Mouse (Mus musculus): ENCODE results near the gene Pex11b. TPM values are rescaled to one million over a fixed set of nuclear protein-coding genes. Genes with fewer than 3 reads are reported as not detected.

Gene Pex11b
- polyA plus RNA-seq (2015; fragmentation: Illumina TruSeq; extraction: RNeasy Lipid Tissue Mini Kit (QIAGEN cat#74804); ENCODE audit: insufficient read depth, low read depth, low replicate concordance) = 13.1 TPM

DNA sequence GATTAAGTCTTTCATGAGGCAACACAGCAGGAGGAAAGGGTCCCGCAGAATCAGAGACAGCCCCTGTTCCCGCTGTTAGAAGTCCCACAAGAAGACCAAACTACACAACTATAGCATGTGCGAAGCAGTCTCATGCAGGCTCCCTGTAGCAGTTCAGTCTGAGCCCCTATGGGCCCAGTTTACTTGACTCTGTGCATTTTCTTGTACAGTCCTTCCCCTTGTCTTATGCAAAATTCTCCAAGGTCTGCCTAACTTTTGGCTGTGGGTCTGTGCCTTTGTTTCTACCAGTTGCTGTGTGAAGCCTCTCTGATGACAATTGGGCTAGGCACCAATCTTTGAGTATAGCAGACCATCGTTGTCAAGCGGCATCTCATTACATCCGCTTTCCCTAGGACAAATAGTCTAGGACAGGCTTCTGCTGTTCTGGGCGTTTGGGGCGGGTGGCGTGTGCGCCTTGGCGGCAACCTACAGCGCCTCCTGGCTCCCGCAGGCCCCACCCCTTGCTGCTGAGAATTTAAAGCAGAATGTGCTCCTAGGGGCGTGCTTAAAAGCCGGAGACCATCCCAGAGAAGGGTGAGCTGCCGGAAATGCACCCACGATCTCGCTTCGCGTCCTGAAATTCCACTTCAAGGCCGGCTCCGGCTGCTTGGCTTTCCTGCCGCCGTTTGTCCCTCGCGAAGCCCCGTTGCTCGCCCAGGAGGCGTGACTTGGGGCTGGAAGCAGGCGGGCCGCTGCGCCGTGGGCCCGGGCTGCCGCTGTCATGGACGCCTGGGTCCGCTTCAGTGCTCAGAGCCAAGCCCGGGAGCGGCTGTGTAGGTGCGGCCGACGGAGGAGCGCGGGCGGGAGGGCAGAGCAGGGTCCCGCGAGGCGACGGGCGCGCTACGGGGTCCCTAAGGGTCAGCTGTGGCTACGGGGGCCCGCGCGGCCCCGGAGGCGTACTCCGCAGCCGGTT is at the start of gene Pex11b, which contains the start of gene Gm42957:
Gene Pex11b, plus strand, starts transcription at position 449 of the 952 bp plus-strand sequence.
Gene Gm42957, plus strand, starts transcription at position 547 of the 952 bp plus-strand sequence.

DNA sequence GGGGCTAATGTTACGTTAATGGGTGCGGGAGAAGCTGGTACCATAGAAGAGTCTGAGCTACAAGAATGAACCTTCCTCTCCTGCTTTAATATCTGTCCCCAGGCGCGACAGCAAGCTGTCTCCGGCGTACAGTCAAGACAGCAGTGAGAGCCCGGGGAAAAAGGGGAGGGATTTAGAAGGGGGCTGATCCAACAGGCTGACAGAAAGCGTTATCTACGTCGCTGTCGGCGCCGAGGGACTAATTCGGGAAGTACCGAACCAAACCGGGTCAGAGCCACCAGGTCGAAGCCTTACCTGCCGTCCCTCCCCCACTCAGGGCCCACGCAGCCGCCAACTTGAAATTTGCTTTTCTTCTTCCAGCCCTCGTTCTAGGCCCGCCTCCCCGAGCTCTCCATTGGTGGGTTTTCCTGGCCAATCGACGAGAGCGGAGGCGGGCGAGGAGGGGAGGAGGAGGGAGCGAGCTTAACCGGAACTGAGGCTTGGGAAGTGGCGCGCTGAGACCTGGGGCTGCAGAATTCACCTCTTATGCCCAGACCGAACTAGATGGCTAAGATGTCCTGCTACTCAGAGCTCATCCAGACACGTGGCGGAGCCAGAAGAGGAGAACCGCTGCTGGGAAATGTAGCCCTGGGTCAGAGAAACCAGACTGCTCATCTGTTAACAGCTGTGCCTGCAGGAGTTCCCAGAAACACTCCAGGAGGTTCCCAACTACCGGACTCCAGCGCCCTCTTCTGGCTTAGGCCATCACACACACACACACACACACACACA is 41.2 kb upstream of the Pex11b start, which contains the start of gene Polr3gl:
Gene Polr3gl, minus strand, starts transcription at position 392 of the 771 bp plus-strand sequence.

DNA sequence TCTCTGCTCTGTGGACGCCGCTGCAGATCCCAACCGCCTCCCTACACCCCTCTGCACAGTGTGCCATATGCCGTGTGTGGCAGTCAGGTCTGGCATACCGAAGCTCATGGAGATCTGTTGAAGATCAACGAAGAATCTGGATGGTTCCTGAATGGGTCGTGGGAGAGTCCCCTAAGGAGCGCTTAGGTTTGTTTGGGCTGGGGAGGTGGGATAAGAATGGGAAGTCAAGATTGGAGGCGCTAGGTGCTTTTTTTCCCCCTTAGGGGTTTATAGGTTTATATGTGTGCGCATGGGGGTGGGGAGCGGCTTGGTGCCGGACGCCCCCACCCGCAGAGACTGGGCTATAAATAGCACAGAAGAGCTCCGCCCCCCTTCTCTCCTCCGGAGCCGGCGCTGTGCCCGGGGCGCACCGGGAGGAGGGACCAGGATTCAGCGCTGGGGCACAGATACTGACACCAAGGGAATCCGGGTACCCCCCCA is 38.9 kb upstream of the Pex11b start, which contains the start of gene Ankrd34a:
Gene Ankrd34a, plus strand, starts transcription at position 409 of the 480 bp plus-strand sequence.

DNA sequence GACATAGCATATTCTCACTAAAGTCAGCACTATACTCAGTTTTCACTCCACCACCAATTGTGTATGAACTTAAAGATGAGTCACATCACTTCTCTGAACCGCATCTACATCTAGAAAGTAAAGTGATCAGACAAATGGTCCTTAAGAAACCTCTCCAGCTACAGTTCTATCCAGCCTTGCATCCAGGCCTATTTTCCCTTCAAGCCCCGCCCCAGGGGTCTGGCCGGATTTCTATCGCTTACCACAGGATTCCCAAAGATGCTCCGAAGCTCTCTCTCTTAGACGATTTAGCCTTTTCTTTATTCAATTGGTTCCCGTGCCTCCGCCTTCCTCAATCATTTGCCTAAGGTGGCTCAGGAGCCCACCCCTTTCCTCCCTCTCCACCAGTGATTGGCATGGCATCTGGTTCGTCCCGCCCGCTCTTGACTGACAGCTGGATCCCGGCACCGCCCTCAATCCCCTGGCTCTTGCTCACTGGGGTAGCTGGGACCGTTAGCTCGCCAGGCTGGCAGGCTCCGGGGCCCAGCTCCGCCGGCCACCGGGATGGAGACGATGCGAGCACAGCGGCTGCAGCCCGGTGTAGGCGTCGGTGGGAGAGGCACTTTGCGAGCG is 34.4 kb upstream of the Pex11b start, which contains the start of gene Lix1l:
Gene Lix1l, plus strand, starts transcription at position 511 of the 612 bp plus-strand sequence.

DNA sequence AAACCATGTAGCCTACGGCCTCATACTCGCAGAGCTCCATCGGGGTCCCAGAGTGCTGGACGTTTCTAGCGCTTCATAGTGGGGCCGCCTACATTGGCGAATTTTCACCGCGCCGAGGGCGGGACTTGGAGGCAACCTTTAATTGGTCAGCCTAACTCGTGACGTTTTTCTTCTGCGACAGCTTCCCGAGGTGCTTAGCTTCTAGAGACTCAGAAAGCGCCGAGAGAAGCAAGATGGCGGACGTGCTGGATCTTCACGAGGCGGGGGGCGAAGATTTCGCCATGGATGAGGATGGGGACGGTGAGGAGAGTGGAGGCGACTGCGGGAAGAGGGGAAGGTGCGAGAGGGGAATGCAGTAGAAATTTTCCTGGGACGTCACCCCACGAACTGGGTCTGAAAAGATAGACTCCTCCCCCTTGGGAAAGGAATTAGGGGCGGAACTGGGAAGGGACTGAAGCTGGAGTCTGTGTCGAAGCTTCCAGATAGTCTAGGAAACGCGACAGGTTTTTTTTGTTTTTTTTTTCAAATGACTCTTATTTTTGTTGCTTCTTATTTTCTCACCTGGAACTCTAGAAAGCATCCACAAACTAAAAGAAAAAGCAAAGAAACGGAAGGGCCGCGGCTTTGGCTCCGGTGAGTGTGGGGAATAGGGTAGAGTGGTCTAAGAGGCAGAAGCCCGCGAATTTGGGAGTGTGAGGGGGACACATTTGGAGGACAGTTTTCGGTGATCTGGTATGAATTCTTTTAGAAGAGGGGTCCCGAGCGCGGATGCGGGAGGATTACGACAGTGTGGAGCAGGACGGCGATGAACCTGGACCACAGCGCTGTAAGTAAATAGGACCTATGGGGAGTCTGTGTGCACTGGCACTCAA is 5.2 kb upstream of the Pex11b start, which contains the start of gene Rbm8a:
Gene Rbm8a, plus strand, starts transcription at position 205 of the 872 bp plus-strand sequence.

DNA sequence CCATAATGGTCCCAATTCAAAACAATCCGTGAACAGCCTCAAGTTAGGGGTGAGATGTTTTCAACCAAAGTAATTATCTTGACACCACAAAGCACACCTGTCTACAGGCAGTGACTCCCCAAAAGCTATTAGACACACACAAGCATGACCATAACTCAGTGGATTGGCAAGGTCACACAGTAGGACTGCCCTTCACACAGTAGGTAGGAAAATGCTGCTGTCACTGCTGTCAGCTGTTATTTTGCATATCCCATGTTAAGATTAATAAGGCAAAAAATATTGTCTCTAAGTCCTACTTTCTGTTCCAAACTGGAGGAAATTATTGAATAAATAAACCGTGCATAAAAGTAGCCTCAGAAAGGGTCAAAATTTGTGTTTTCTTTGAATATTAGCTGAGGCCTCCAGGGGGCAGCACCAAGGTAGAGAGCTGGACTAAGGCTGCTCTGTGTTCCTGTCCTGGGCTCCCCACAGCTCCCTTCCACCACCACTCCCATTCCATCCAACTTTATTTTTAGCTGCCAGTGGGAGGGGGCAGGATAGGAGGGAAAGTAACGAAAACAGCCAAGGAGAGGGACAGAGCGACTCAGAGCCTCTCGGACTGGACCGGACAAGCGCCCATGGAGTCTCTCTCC is 10.0 kb downstream of the Pex11b start, which contains the start of gene Itga10:
Gene Itga10, plus strand, starts transcription at position 567 of the 632 bp plus-strand sequence.

DNA sequence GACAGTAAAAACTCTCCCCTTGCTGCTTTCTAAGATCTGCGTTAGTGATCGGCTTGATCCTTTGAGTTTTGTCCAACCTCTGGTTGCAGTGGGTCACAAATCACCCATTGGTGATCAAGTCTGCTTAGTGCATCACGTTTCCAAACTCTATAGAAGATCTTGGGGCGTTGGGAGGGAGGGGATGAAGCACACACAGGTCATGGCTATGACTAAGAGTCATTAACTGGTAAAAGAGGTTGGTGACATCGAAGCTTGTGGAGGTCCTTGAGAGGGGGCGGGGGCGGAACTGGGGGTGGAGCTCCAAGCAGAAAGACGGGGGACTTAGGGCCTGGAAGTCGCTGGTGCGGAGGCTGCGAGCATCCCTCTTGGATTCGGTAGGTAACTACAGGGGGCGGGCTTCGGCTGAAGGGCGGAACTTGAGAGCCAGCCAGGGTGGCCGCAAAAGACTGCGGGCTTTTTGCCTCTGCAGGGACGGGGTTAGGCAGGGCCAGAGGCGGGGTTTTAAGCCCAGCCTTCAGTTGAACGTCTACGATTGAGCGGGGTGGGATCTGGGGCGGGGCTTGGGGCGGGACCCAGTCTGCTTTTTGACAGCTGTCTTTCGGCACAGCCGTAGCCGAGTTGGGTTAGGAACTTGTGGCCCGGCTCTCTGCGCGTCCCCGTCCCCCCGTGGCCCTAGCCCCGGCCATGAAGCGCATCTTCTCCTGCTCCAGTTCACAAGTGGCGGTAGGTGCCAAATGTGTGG is 34.7 kb downstream of the Pex11b start, which contains the start of gene Ankrd35:
Gene Ankrd35, plus strand, starts transcription at position 405 of the 742 bp plus-strand sequence.

Other genes starting within 250 kb of the Pex11b start
- not detected for gene BC107364, start 183.1 kb upstream of the Pex11b start, polyA plus RNA-seq (2015; fragmentation: Illumina TruSeq; extraction: RNeasy Lipid Tissue Mini Kit (QIAGEN cat#74804); ENCODE audit: insufficient read depth, low read depth, low replicate concordance)
- gene Hfe2, start 110.2 kb upstream of the Pex11b start, polyA plus RNA-seq (2015; fragmentation: Illumina TruSeq; extraction: RNeasy Lipid Tissue Mini Kit (QIAGEN cat#74804); ENCODE audit: insufficient read depth, low read depth, low replicate concordance) = not detected
- gene Txnip, start 77.4 kb upstream of the Pex11b start, polyA plus RNA-seq (2015; fragmentation: Illumina TruSeq; extraction: RNeasy Lipid Tissue Mini Kit (QIAGEN cat#74804); ENCODE audit: insufficient read depth, low read depth, low replicate concordance) = 316 TPM
- not detected for gene Gm16253, start 58.4 kb upstream of the Pex11b start, polyA plus RNA-seq (2015; fragmentation: Illumina TruSeq; extraction: RNeasy Lipid Tissue Mini Kit (QIAGEN cat#74804); ENCODE audit: insufficient read depth, low read depth, low replicate concordance)
- 15.7 TPM for gene Polr3gl, start 41.2 kb upstream of the Pex11b start, polyA plus RNA-seq (2015; fragmentation: Illumina TruSeq; extraction: RNeasy Lipid Tissue Mini Kit (QIAGEN cat#74804); ENCODE audit: insufficient read depth, low read depth, low replicate concordance)
- gene Ankrd34a, start 38.7 kb upstream of the Pex11b start, polyA plus RNA-seq (2015; fragmentation: Illumina TruSeq; extraction: RNeasy Lipid Tissue Mini Kit (QIAGEN cat#74804); ENCODE audit: insufficient read depth, low read depth, low replicate concordance) = not detected
- 7.0 TPM for gene Lix1l, start 34.2 kb upstream of the Pex11b start, polyA plus RNA-seq (2015; fragmentation: Illumina TruSeq; extraction: RNeasy Lipid Tissue Mini Kit (QIAGEN cat#74804); ENCODE audit: insufficient read depth, low read depth, low replicate concordance)
- gene Rbm8a, start 5.4 kb upstream of the Pex11b start, polyA plus RNA-seq (2015; fragmentation: Illumina TruSeq; extraction: RNeasy Lipid Tissue Mini Kit (QIAGEN cat#74804); ENCODE audit: insufficient read depth, low read depth, low replicate concordance) = 9.3 TPM
- gene Gm42957, start 98 bp downstream of the Pex11b start, polyA plus RNA-seq (2015; fragmentation: Illumina TruSeq; extraction: RNeasy Lipid Tissue Mini Kit (QIAGEN cat#74804); ENCODE audit: insufficient read depth, low read depth, low replicate concordance) = not detected
- 3.6 TPM for gene Itga10, start 10.2 kb downstream of the Pex11b start, polyA plus RNA-seq (2015; fragmentation: Illumina TruSeq; extraction: RNeasy Lipid Tissue Mini Kit (QIAGEN cat#74804); ENCODE audit: insufficient read depth, low read depth, low replicate concordance)
- gene Ankrd35, start 34.8 kb downstream of the Pex11b start, polyA plus RNA-seq (2015; fragmentation: Illumina TruSeq; extraction: RNeasy Lipid Tissue Mini Kit (QIAGEN cat#74804); ENCODE audit: insufficient read depth, low read depth, low replicate concordance) = 0.31 TPM
- gene Pias3, start 61.0 kb downstream of the Pex11b start, polyA plus RNA-seq (2015; fragmentation: Illumina TruSeq; extraction: RNeasy Lipid Tissue Mini Kit (QIAGEN cat#74804); ENCODE audit: insufficient read depth, low read depth, low replicate concordance) = 12.7 TPM
- 2.9 TPM for gene Nudt17, start 73.2 kb downstream of the Pex11b start, polyA plus RNA-seq (2015; fragmentation: Illumina TruSeq; extraction: RNeasy Lipid Tissue Mini Kit (QIAGEN cat#74804); ENCODE audit: insufficient read depth, low read depth, low replicate concordance)
- 6.0 TPM for gene Polr3c, start 92.3 kb downstream of the Pex11b start, polyA plus RNA-seq (2015; fragmentation: Illumina TruSeq; extraction: RNeasy Lipid Tissue Mini Kit (QIAGEN cat#74804); ENCODE audit: insufficient read depth, low read depth, low replicate concordance)
- 5.8 TPM for gene Rnf115, start 92.3 kb downstream of the Pex11b start, polyA plus RNA-seq (2015; fragmentation: Illumina TruSeq; extraction: RNeasy Lipid Tissue Mini Kit (QIAGEN cat#74804); ENCODE audit: insufficient read depth, low read depth, low replicate concordance)
- not detected for gene Pdzk1, start 193.9 kb downstream of the Pex11b start, polyA plus RNA-seq (2015; fragmentation: Illumina TruSeq; extraction: RNeasy Lipid Tissue Mini Kit (QIAGEN cat#74804); ENCODE audit: insufficient read depth, low read depth, low replicate concordance)
- not detected for gene Cd160, start 194.0 kb downstream of the Pex11b start, polyA plus RNA-seq (2015; fragmentation: Illumina TruSeq; extraction: RNeasy Lipid Tissue Mini Kit (QIAGEN cat#74804); ENCODE audit: insufficient read depth, low read depth, low replicate concordance)